Mouse (Mus musculus) left cerebral cortex, postnatal 4 days (tissue): ENCODE measurements around the gene Mrpl43. TPM values are rescaled to one million over a fixed set of nuclear protein-coding genes. Genes with fewer than 3 reads are reported as not detected.

Source experiments
- DNase-seq: peaks from one replicate; pipeline ENCODE4 v3.0.0-alpha.2; 2022
- intact Hi-C: fragments of 180-260 bp; cut with DNase I; formaldehyde crosslinking; loops from one replicate; pipeline ENCODE4 v1.15.1; 2025
- total RNA-seq, 2 experiments: library from RNA; stranded (reverse); gene quantifications; 2 replicates each; pipeline ENCODE4 v1.2.3; 2021

The Mrpl43 gene
- total RNA-seq, 2 experiments from 2014 or later = 41.3 to 41.6 TPM

- intact Hi-C loops = no loop called here
- DNase-seq = no peak
Measured at GRCm38 (mm10) chr19:44984420-44984819, 21.8 kb downstream of the Mrpl43 start.

GRCm38 (mm10) chr19:44983366-44983765, 22.9 kb downstream of the Mrpl43 start:
- no peak for DNase-seq
- intact Hi-C loops = no loop called here

GRCm38 (mm10) chr19:44982477-44983115, 23.6 kb downstream of the Mrpl43 start:
- no peak for DNase-seq
- intact Hi-C loops = no loop called here

- DNase-seq = no peak
- intact Hi-C loops = no loop called here
Measured at GRCm38 (mm10) chr19:44980787-44981186, 25.5 kb downstream of the Mrpl43 start.

- DNase-seq = no peak
- intact Hi-C loops = no loop called here
Measured at GRCm38 (mm10) chr19:44977148-44977547, 29.1 kb downstream of the Mrpl43 start.

GRCm38 (mm10) chr19:44976636-44977035, 29.6 kb downstream of the Mrpl43 start:
- no peak for DNase-seq
- intact Hi-C loops = no loop called here

GRCm38 (mm10) chr19:44968329-44968728, 37.9 kb downstream of the Mrpl43 start:
- intact Hi-C loops = no loop called here
- no peak for DNase-seq

GRCm38 (mm10) chr19:44965978-44966377, 40.3 kb downstream of the Mrpl43 start:
- intact Hi-C loops = no loop called here
- DNase-seq = no peak

GRCm38 (mm10) chr19:44959633-44960032, 46.6 kb downstream of the Mrpl43 start:
- no peak for DNase-seq
- intact Hi-C loops = no loop called here

Other genes starting within 250 kb of the Mrpl43 start
- 10 to 100 TPM; 44.7 to 46.6 TPM for gene Slf2, start 75.3 kb downstream of the Mrpl43 start, total RNA-seq
- gene Sema4g, start 17.3 kb downstream of the Mrpl43 start, total RNA-seq = 100 to 1,000 TPM; 116 to 123 TPM
- gene Twnk, start 779 bp downstream of the Mrpl43 start, total RNA-seq = 10 to 100 TPM; 16.0 to 17.3 TPM
- gene Lzts2, start 8.0 kb upstream of the Mrpl43 start, total RNA-seq = 10 to 100 TPM; 30.2 to 35.1 TPM
- 1 to 10 TPM; 8.0 to 8.2 TPM for gene Pdzd7, start 39.3 kb upstream of the Mrpl43 start, total RNA-seq
- 100 to 1,000 TPM; 108 to 128 TPM for gene Sfxn3, start 41.1 kb upstream of the Mrpl43 start, total RNA-seq
- gene Kazald1, start 68.8 kb upstream of the Mrpl43 start, total RNA-seq = 1 to 10 TPM in 1 of 2 experiments, under 1 TPM in 1; 0.70 to 1.8 TPM
- gene Tlx1, start 144.2 kb upstream of the Mrpl43 start, total RNA-seq = not detected
- not detected for gene Lbx1, start 229.4 kb upstream of the Mrpl43 start, total RNA-seq